Mouse (Mus musculus): ENCODE results near the gene Sun1.

DNA sequence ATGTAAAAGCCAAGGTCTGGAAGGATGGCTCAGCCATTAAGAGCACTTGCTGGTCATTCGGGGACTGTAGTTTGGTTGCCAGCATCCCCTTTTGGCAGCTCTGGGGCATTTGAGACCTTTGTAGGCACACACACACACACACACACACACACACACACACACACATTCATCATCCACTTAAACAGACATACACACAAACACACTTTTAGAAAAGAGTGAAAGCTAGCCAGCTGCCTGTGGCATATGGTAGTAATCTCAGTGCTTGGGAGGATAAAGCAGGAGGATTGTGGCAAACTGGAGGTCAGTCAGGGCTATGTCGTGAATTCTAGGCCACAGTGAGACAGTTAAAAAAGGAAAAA is 822 bp upstream of the Sun1 start:
- TF ChIP-seq CTCF (IDR thresholded peaks at IDR 0.05; ENCODE audit: low read depth) (no peak), EP300 (IDR thresholded peaks at IDR 0.05; ENCODE audit: low read depth) (no peak)
